Mouse (Mus musculus): ENCODE measurements around the gene Lcmt2.
A peak's percentile ranks its signal among the peaks of the same experiment; 100 is the strongest.
"Not testable (repeated sequence)": the region's sequence is repeated elsewhere in the genome, so short reads cannot be mapped to it uniquely, and the experiment has no call there.

Gene Lcmt2

DNA sequence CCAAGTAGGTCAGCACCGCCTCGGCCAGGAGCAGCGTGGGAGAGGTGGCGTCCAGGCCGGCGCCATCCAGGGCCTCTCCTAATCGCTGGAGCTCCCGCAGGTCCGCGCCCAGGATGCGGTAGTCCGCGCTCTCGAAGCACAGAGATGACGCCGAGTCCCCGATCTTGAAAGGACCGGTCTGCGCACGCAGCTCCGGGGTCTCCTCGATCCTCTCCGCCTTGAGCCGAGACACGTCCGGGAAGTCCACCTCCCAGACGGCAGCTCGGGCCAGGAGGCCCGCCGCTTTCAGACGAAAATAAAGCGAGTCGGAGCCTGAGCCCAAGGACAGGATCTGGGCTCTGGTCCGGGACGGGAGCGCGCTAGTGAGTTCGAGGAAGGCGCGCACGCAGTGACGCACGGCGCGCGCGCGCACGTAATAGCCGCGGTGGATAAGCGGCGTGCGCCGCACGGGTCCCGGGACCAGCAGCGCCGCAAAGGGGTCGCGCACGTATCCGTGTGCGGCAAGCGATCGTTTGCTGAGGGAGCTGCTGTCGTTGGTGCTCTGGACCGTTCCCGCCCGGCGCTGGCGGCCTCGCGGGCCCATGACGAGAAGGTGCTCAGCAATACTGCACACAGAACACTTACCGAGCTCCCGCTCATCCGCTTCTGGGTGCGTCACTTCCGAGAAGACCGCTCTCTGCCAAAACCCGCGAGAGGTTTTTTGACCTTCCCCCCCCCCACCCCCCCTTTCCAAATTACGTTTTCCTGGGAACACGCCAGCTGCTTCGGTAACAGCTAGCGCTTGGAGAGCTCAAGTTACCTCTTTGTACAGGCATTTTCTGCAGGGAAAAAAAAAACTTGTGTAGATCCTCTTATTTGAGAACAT is at the start of gene Lcmt2, which contains the start of gene Adal:
Gene Lcmt2 (minus strand): TSS at position 636 of the 865 bp plus-strand sequence.
Gene Adal (plus strand): TSS at position 411 of the 865 bp plus-strand sequence.
- DNase-seq (ENCODE audit: low read depth, low spot score), result peak; percentile 97

DNA sequence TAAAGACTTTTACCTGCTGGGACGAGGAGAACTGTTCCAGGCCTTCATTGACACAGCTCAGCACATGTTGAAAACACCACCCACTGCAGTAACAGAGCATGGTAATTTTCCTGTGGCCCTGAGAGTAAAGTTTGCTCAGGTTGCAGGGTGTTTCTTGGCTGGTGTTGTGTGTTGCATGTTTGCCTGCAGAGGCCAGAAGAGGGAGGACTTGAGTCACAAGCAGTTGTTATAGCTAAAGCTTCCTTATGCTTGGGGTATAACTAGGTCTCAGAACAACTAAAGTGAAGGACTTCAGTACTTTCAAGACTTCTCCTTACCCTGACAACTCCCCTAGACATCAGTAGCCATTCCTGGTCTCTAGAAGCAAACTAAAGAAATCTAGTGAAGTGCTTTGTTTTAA is 48.1 kb upstream of the Lcmt2 start:
- peak; percentile 13 for DNase-seq (ENCODE audit: low read depth, low spot score)

DNA sequence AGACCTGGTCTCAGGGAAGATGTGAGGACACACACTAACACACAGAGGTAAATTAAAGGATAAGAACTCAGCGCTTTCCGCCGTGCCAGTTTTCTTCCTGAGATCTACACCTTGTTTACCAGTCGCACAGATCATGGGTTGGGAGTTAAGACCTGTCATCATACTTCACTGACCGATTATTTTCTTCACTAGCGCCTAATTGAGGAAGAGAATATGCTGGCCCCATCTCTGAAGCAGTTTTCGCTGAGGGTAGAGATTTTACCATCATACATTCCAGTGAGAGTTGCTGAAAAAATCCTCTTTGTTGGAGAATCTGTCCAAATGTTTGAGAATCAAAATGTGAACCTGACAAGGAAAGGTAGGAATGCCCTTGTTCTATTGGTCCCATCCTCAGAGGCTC is 43.7 kb upstream of the Lcmt2 start:
- no peak for DNase-seq (ENCODE audit: low read depth, low spot score)

DNA sequence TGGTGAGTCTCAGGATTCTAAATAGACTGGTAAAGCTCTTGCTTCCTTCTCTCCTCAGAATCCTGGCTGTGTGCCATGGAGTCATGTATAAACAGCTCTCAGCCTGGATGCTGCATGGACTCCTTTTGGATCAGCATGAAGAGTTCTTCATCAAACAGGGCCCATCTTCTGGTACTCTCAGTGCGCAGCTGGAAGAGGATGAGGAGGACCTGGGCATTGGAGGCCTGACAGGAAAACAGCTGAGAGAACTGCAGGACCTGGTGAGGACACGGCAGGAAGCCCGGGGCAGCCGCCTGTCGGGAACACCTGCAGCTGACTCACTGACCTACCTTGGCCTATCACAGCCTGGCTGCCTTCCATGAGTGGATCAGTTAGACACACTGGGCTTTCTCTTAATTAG is 43.0 kb upstream of the Lcmt2 start:
- no peak for DNase-seq (ENCODE audit: low read depth, low spot score)

DNA sequence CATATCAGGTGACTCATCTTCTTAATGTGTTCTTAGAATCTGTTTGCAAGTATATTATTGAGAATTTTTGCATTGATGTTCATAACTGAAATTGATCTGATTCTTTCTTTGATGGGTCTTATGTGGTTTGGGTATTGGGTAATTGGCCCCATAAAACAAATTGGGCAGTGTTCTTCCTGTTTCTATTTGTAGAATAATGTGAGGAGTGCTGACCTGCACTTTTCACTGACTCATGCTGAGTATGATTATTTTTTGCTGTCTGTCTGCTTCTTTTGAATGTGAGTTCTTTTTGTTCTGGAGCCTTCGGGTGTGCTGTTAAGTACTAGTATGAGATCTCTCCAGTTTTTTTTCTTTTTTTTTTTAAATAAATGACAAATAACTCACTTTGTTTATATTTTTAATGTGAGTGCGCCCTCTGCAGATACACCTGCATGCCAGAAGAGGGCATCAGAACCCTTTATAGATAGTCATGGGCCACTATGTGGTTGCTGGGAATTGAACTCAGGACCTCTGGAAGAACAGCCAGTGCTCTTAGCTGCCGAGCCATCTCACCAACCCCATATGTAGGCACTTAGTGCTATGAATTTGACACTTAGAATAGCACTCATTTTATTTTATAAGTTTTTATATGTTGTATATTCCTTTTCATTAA is 38.5 kb upstream of the Lcmt2 start:
- DNase-seq (ENCODE audit: low read depth, low spot score), result peak; percentile 37

DNA sequence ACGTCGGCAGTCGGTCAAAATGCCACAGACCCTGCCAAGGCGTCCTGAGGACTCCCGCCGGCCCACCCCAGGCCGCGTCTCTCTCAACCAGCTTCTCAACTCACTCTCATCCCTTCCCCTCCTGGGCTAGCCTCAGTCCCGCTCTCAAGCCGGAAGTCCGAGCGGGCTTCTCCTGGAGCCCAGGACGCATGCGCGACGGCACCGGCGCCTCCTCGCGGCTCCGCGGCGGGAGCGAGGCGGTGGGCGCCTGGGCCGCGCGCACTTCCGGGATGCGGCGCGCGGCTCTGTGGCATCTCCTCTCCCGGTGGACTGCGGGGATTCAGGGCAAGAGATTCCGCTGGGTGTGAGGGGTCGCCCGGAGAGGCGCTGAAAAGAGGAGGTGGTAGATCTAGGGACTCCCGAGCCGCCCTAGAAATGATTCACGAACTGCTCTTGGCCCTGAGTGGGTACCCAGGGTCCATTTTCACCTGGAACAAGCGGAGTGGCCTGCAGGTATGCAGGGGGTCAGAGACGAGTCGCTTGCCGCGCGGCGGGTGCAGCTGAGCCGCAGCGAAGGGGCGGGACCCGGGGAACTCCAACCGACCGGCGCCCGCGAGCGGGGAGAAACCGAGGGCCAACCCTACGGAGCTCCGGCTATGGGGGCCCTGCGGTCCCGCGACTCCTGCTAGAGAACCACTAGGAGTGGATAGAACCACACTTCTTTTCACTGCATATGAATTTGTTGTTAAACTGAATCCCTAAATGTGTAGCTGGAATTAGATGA is 30.7 kb upstream of the Lcmt2 start, which contains the start of gene Zscan29:
Gene Zscan29 (minus strand): TSS at position 146 of the 763 bp plus-strand sequence.
- peak; percentile 96 for DNase-seq (ENCODE audit: low read depth, low spot score)

DNA sequence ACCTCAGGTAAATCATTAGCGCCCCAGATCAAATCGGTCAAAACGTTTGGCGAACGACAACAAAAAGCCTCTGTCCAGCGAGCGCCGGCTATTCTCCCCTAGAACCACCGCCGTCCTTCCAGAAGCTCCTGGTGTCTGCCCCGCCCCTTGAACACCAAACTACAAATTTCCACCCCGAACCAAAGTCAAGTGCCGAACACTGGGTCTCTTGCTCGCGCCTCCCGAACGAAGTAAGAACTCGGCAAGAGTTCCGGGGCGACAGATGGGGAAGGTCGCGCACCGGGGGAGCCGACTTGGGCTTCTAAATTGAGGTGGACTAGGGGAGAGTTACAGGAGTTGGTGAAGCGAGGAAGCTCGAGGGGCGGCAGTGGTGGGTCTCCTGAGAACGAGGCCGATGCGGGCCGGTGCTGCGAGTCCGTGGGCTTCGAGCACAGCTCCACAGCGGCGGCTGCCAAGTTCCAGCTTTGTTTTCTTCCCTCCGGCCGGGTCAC is 30.1 kb upstream of the Lcmt2 start, which contains the start of gene Tubgcp4:
Gene Tubgcp4 (plus strand): TSS at position 174 of the 491 bp plus-strand sequence.
- DNase-seq (ENCODE audit: low read depth, low spot score), result peak; percentile 69

DNA sequence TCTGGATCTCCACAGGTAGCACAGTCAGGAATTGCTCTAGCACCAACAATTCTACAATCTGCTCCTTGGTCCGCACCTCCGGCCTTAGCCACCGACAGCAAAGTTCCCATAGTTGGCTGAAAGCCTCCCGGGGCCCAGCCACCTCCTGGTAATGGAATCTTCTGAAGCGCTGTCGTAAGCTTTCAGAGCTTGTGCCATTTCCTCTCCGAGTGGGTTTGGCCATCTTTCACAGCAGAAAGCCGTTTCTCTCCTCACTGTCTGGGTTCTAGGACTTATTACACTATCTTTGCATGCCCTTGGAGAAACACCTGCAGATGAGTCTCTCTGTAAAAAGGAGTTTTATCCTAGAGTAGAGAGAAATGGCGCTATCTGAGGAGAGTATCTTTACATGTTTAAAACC is 29.4 kb upstream of the Lcmt2 start:
- peak; percentile 18 for DNase-seq (ENCODE audit: low read depth, low spot score)

DNA sequence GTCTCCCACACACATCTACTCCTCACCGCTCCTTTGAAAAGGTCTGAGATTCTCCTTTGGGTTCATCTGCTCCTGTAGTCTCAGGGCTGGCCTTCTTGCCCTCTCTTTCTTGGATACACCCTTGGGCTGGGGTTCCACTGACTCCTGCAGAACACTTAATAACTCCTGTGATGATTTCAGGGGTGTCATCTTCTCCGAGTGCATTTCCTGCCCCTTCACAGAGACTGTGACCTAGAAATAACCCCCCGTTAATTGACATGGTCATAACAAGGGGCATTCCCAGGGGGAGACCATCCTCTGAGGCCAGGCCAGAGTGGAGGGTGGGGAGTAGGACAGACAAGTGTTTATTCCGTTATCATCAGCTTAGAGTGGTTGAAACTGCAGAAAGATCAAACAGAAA is 28.7 kb upstream of the Lcmt2 start:
- DNase-seq (ENCODE audit: low read depth, low spot score), result no peak

DNA sequence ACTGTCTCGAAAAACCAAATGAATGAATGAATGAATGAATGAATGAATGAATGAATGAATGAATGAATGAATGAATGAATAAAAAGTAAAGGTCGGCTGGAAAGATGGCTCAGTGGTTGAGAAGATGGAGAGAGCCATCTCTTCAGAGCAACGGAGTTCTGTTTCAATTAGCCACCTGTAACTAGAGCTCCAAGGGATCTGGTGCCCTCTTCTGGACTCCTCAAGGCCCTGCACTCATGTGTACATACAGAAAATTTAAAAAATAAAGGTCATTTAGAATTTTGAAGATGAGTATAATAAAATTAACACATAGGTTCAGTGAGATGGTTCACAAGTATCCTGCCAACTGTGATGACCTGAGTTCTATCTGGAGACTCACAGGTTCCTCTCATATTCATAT is 12.6 kb upstream of the Lcmt2 start:
- DNase-seq (ENCODE audit: low read depth, low spot score), result peak; percentile 67

DNA sequence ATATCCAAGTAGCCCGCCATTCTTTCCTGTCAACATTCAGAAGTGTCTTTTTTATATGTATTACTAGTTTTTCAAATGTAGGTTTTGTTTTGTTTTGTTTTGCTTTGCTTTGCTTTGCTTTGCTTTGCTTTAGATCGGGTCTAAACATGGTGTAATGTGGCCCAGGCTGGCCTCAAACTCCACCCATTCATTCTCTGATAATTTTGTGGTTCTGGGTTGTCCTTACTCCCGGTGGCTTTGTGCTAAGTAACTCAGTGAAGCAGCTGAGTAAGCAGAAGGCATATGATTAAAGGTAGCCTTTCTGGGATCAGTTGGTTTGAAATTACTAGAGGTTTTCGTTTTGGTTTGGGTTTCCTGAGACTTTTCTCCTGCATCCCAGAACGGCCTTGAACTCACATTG is 9.2 kb upstream of the Lcmt2 start:
- DNase-seq (ENCODE audit: low read depth, low spot score), result no peak

DNA sequence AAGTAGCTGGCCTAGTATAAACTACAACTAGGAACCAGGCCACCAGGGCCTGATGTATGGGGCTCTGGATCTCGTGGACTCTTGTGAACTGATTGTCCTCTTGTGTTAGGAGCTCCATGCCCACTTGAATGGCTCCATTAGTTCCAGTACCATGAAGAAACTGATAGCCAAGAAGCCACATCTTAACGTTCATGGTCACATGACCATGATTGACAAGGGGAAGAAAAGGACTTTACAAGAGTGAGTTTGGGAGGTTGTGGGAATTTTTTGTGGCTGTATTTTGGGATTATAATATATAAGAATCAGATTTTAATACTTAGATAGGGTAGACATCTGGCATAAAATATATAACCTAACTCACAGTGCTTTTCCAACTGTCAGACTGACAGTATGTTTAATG is 2.0 kb upstream of the Lcmt2 start:
- peak; percentile 3 for DNase-seq (ENCODE audit: low read depth, low spot score)

DNA sequence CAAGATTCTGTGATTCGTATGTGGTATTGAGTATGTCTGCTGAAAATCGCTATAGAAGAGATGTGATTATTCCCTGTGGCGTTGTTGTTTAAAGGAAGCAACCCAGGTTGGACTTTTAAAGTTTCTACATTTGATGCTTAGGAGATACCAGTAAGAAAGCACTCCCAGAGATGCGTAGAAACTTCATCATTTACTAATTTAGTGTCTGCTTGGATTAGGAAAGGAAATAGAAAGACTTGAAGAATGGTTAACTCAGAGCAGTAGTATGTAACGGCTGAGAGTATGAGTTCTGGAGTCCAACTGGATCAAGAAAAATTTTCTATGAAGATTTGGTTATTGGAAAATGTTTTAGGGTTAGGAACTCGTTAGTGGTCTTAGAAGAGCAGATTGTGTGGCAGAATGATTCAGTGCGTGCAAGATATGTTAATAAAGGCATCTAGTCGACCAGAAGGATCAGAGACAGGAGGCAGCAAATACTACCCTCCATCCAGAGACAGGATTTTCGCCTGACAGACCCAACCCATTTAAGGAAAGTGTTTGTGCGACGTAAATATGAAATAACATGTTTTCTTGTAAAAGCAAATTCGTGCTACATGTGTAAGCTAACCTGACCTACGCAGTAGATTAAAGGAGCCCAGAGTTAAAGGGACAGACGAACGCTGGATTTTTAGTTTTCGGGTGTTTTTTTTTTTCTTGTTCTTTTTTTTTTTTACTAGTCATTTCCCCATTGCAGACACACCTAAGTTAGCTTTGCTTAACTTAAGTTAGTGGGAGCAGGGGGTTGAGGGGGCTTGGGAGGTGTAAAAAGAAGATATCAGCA is 973 bp upstream of the Lcmt2 start:
- no peak for DNase-seq (ENCODE audit: low read depth, low spot score)

DNA sequence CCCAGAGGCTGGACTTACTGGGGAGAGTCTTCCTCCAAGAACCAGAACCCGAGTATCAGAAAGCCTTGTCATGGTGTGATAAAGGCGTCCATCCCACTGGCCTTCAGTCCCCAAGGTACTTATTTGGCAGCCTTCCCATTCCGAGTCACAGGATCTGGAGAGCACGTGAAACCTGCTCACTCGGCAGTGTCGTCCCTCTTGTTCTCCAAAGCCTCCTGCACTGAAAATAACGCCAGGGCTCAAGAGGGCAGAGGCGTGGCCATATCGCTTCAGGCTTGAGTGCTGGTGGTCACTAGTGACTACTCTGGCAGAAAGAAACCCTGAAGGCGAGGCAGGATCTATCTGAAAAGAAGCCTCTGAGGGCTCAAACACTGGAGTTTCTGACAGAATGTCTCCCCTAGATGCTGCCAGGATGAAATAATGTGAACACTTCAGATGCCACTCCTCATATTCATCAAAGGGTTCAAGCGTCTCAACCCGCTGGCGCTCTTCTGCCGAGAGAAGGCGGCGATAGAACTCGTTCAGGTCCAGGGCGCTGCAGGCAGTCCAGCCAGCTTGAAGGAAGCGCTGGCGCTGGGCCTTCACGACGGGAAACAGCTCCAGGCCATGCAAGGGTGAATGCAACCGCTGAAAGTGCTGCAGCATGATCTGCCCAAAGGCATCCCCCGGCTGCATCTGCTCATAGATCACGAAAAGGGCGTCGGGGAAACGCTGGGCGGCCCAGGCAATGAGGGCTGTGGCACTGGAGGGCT is 1.0 kb downstream of the Lcmt2 start:
- peak; percentile 62 for DNase-seq (ENCODE audit: low read depth, low spot score)

DNA sequence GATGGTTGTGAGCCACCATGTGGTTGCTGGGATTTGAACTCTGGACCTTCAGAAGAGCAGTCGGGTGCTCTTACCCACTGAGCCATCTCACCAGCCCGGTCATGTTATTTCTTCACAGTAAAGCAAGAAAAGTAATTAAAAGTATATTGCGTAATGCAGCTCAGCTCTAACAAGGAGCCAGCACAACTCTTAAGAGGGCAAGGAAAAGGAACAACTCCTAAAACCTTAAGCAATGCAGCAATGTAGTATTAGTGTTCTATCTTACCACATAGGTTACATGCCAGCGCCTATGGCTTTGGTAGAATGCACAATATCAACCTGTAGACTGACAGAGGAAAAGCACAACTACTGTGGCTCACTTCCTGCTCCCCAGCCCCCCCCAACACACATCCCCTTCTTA is 3.1 kb downstream of the Lcmt2 start:
- no peak for DNase-seq (ENCODE audit: low read depth, low spot score)

DNA sequence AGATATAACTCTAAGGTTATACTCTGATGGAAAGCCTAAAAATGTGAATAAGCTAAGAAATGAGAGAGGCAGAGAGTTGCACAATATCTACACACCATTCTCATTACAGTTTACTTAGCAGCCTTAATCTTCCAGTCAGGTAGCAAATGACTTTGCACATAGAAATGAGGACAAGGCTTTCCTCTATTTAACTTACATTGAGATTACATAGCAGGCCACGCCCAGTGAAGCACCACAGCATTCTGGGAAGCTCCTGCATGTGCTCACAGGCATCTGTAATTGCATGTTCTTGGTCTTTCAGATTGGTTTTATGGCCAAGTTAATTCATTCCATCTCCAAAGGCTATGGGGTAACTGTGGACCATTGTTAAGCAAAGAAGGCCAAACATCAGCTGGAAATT is 7.6 kb downstream of the Lcmt2 start:
- no peak for DNase-seq (ENCODE audit: low read depth, low spot score)

DNA sequence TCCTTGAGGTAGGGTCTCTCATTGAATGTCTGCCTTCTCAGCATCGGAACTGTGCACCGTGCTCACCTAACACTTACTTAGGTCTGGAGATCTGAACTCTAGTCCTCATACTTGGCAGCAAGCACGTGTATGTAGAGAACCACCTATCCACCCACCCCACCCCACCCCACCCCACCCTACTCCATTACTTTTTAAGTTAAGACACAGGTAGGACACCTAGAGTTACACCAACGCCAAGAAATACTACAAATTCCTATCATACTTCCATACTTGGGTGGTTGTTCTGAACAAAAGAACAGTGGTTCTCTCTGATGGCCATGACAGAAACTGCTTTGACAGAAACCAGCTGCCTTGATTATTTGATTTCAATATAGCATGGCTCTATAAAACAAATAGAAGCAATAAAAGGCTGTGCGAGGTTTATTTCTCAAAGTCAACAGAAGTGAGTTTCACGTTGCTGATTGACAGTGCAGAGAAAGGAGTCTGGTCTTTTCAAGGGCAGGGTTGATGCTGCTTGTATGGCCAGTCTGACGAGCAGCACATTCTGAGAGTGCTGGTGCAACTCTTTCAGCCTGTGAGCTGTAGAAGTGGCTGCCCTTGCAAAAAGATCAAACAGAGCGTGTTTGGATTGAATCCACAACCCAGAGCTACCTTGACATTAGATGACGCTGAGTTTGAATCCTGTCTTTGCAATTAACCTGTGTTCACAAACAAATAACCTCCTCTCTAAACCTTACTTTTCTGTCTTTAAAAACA is 11.4 kb downstream of the Lcmt2 start:
- peak; percentile 21 for DNase-seq (ENCODE audit: low read depth, low spot score)

DNA sequence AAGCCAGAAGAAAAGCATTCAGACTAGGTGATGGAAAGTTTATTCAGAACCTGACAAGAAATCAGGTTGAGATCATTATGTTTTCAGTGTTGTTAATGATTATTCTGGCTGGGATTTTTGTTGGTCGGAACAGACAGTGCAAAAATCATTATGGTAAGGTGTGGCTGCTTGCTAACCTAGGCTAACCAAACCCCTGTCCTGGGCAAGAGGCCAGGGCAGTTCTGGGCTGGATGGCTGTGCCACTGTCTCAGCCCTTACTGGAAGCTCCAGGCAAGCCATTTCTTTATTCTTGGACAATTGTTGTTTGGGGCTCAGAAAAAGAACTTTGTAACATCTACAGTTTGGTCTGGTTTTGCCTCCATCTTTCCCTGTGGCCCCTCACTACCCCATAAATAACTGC is 12.9 kb downstream of the Lcmt2 start:
- DNase-seq (ENCODE audit: low read depth, low spot score), result no peak

DNA sequence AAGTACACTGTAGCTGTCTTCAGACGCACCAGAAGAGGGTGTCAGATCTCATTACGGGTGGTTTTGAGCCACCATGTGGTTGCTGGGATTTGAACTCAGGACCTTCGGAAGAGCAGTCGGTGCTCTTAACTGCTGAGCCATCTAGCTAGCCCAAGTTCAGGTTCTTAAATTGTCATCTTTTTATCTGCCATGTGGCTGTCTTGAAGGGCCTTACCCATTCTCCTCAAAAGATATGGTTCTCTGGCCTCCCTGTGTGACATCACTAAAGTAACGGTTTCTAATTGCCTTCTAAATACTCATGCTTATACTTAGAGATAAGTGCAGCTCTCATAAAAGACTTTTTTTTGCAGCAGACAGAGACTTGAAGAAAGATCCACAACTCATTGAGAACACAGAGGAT is 14.2 kb downstream of the Lcmt2 start:
- DNase-seq (ENCODE audit: low read depth, low spot score), result not testable (repeated sequence)

DNA sequence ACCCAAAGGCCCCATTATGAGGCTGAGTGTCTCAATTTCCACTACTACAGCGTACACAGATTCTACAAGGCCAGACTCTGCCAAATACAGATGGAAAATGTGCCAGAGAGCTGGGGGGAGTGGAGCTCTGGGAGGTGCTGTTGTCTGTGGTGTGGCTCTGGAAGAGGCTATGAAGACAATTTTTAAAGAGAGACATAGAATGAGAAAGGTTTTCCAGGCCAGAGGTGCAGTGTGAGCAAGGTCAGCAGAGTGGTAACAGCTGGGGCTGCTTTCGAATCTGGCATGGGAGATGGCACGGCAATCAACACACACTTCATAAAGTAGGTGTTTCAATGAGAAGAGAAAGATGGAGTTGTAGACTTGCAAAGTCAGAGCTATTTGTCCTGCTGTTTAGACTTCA is 21.2 kb downstream of the Lcmt2 start:
- DNase-seq (ENCODE audit: low read depth, low spot score), result no peak

Measured in ZHBTc4 (cell line).